Comparison of ENCODE assay signal across 11 mouse cellular contexts in the genomic region with DNA sequence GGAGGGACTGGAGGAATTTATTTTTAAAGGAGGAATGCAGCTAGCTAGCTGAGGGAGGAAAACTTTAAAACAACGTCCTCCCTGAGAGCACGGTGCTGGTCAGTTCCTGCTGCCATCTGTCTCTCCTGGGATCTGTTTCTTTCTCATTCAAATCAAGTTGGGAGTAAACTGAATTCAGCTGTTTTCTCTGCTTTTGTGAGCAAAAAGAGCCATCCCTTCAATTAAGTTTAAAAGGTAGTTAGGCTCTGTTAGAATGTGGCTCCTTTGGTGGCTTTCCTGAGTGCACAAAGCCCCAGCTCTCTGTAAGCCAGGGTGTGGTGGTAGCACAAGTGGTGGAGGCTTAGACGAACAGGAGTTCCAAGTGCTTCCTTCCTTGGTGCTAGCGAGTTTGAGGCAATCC. TPM values are rescaled to one million over a fixed set of nuclear protein-coding genes. Genes with fewer than 3 reads are reported as not detected.
A peak's percentile ranks its signal among the peaks of the same experiment; 100 is the strongest.
DNase-seq lines count a peak whose midpoint lies in the region; ATAC-seq lines count a peak whose summit lies in the region.
"Had no signal": no experiment of that assay in that cellular context is flagged by ENCODE, and none has a peak within 500 bp of the region (broad histone marks: within the 10 kb centered on the region; RNA-seq: fewer than 3 reads in every experiment).

No protein-coding gene starts in this region.

- H3K9ac ChIP-seq in kidney, embryonic 14.5 days (ENCODE audit: low read depth, low read length) = no peak overlapping the region
- H3K9ac ChIP-seq in neural tube, embryonic 12.5 days = peak overlapping the region; percentile 40; the same call in 1 of the 2 replicates

- WGBS in kidney, embryonic 14.5 days = 26% methylated on average over 4 of the region's 4 CpGs
- 15% methylated on average over 4 of the region's 4 CpGs for WGBS in hindbrain, embryonic 10.5 days
- WGBS in neural tube, embryonic 12.5 days = 10% methylated on average over 4 of the region's 4 CpGs

- ATAC-seq in kidney, embryonic 14.5 days (ENCODE audit: low FRiP score, low TSS enrichment) = no peak
- ATAC-seq in neural tube, embryonic 12.5 days (ENCODE audit: low FRiP score, low read depth) = no peak
- ATAC-seq in cerebellum, adult (ENCODE audit: insufficient number of reproducible peaks, low FRiP score, low TSS enrichment) = no peak
- ATAC-seq: CD4-positive, CD25-positive, alpha-beta regulatory T cell, adult 4 months had no signal

- no peaks in the 10 kb centered on the region for H3K27me3 ChIP-seq in kidney, embryonic 14.5 days (ENCODE audit: control insufficient read depth, insufficient read depth, low read length)
- no peaks in the 10 kb centered on the region for H3K27me3 ChIP-seq in hindbrain, embryonic 10.5 days (ENCODE audit: insufficient read depth, poor library complexity, severe bottlenecking)
- no peaks in the 10 kb centered on the region for H3K27me3 ChIP-seq in neural tube, embryonic 12.5 days (replicated peaks)

- no peak for DNase-seq in kidney, postnatal 10 days
- peak; percentile 93 for DNase-seq in ZHBTc4 (ENCODE audit: low read depth, low spot score)
- DNase-seq in hindbrain, embryonic 10.5 days (ENCODE audit: low spot score) = no peak
- no peak for DNase-seq in spleen, postnatal 36 days (ENCODE audit: low spot score in 2 of 2)
- DNase-seq in gastrocnemius, postnatal 36 days = no peak
- DNase-seq: cerebellum, adult 9-11 months had no signal

- H3K27ac ChIP-seq in kidney, embryonic 14.5 days (ENCODE audit: low read depth, low read length) = peak overlapping the region; percentile 37; the same call in 1 of the 2 replicates
- peak overlapping the region; percentile 35; the same call in 1 of the 2 replicates for H3K27ac ChIP-seq in hindbrain, embryonic 10.5 days
- H3K27ac ChIP-seq in neural tube, embryonic 12.5 days = peak overlapping the region; percentile 64; the same call in 1 of the 2 replicates
- H3K27ac ChIP-seq: left cerebral cortex, adult 2 months had no signal

- H3K36me3 ChIP-seq in kidney, embryonic 14.5 days (ENCODE audit: control insufficient read depth, insufficient read depth, low read length) = peaks cover 4% of the 10 kb centered on the region; the same call in 1 of the 2 replicates
- peaks cover 17% of the 10 kb centered on the region for H3K36me3 ChIP-seq in hindbrain, embryonic 10.5 days
- peaks cover 11% of the 10 kb centered on the region for H3K36me3 ChIP-seq in neural tube, embryonic 12.5 days

- H3K9me3 ChIP-seq in kidney, embryonic 14.5 days (ENCODE audit: control insufficient read depth, low read length) = no peaks in the 10 kb centered on the region
- no peaks in the 10 kb centered on the region for H3K9me3 ChIP-seq in hindbrain, embryonic 10.5 days
- no peaks in the 10 kb centered on the region for H3K9me3 ChIP-seq in neural tube, embryonic 12.5 days

- H3K4me1 ChIP-seq in kidney, embryonic 14.5 days (ENCODE audit: control insufficient read depth, insufficient read depth, low read length) = peaks cover 22% of the 10 kb centered on the region
- peaks cover 30% of the 10 kb centered on the region for H3K4me1 ChIP-seq in hindbrain, embryonic 10.5 days (replicated peaks)
- peaks cover 20% of the 10 kb centered on the region for H3K4me1 ChIP-seq in neural tube, embryonic 12.5 days

- H3K4me3 ChIP-seq in kidney, embryonic 14.5 days (ENCODE audit: low read length) = no peak overlapping the region
- peak overlapping the region; percentile 87 for H3K4me3 ChIP-seq in hindbrain, embryonic 10.5 days
- peak overlapping the region; percentile 14; the same call in 1 of the 2 replicates for H3K4me3 ChIP-seq in neural tube, embryonic 12.5 days
- H3K4me3 ChIP-seq: left cerebral cortex, adult 2 months had no signal

- intact Hi-C loops in gastrocnemius, postnatal 36 days (cut with DNase I) = no loop called here

- peak overlapping the region; percentile 79 for H3K4me2 ChIP-seq in kidney, embryonic 14.5 days (replicated peaks; ENCODE audit: low read depth, low read length)
- peak overlapping the region; percentile 71 for H3K4me2 ChIP-seq in neural tube, embryonic 12.5 days (replicated peaks)

RNA-seq across cellular contexts. Expression of gene Arhgef18, which starts 2.4 kb away (rescaled TPM):
- polyA plus RNA-seq in kidney, embryonic 14.5 days (2014; fragmentation: Nextera tagmentation; extraction: Ambion mirVana) = 8.9 and 11.7 TPM in 2 replicates
- polyA plus RNA-seq in hindbrain, embryonic 10.5 days (2016; fragmentation: Nextera tagmentation; extraction: Ambion mirVana) = 9.9 and 11.0 TPM in 2 replicates
- 12.1 and 13.4 TPM in 2 replicates for polyA plus RNA-seq in neural tube, embryonic 12.5 days (2016; fragmentation: Nextera tagmentation; extraction: Ambion mirVana)
- total RNA-seq in gastrocnemius, postnatal 36 days (2021) = 1 to 10 TPM; 7.9 to 9.1 TPM

RNA-seq across cellular contexts. Expression of gene A430078G23Rik, which starts 42.0 kb away (rescaled TPM):
- not detected in 2 replicates for polyA plus RNA-seq in kidney, embryonic 14.5 days (2014; fragmentation: Nextera tagmentation; extraction: Ambion mirVana)
- not detected in 2 replicates for polyA plus RNA-seq in hindbrain, embryonic 10.5 days (2016; fragmentation: Nextera tagmentation; extraction: Ambion mirVana)
- polyA plus RNA-seq in neural tube, embryonic 12.5 days (2016; fragmentation: Nextera tagmentation; extraction: Ambion mirVana) = 0.13 TPM in 1 of 2 replicates, not detected in the other
- total RNA-seq in gastrocnemius, postnatal 36 days (2021) = under 1 TPM in 1 of 2 experiments, not detected in 1; 0.28 TPM
